10 mouse cellular contexts compared by ENCODE assay signal in the genomic region with DNA sequence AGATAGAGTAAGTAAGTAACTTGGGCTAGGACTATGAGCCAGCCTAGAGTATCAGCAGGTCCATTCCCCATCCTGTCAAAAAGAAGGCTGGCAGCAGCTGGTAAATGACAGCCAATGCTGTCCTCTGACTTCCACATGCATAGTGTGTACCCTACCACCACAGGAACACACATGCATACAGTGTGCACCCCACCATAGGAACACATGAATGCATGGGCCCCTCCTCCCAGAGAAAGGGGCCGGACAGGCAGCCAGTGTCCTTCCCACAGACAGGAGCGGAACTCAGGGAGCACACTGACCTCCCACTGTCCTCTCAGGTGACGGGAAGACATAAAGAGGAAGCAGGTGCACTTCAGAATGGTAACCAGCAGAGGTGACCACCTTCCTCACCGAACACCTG.
A peak's percentile ranks its signal among the peaks of the same experiment; 100 is the strongest.
DNase-seq lines count a peak whose midpoint lies in the region; ATAC-seq and TF ChIP-seq lines count a peak whose summit lies in the region.
"Had no signal": no experiment of that assay in that cellular context is flagged by ENCODE, and none has a peak within 500 bp of the region (broad histone marks: within the 10 kb centered on the region; RNA-seq: fewer than 3 reads in every experiment).

No protein-coding gene starts in this region.

- no peaks in the 10 kb centered on the region for H3K9me3 ChIP-seq in midbrain, embryonic 15.5 days
- H3K9me3 ChIP-seq in midbrain, postnatal 0 days (ENCODE audit: low read length), result no peaks in the 10 kb centered on the region
- no peaks in the 10 kb centered on the region for H3K9me3 ChIP-seq in liver, embryonic 12.5 days (replicated peaks)
- no peaks in the 10 kb centered on the region; the same call in 1 of the 2 replicates for H3K9me3 ChIP-seq in stomach, embryonic 16.5 days (replicated peaks; ENCODE audit: control insufficient read depth, low read length)

- H3K36me3 ChIP-seq in kidney, adult 2 months (ENCODE audit: control insufficient read depth, insufficient read depth, low read length), result no peaks in the 10 kb centered on the region
- H3K36me3 ChIP-seq in midbrain, embryonic 15.5 days (replicated peaks), result no peaks in the 10 kb centered on the region
- H3K36me3 ChIP-seq in midbrain, postnatal 0 days (ENCODE audit: insufficient read depth, low read length), result no peaks in the 10 kb centered on the region
- H3K36me3 ChIP-seq in liver, embryonic 12.5 days, result no peaks in the 10 kb centered on the region
- no peaks in the 10 kb centered on the region for H3K36me3 ChIP-seq in stomach, embryonic 16.5 days (ENCODE audit: control insufficient read depth, insufficient read depth, low read length)

- no peak for TF ChIP-seq POLR2A in kidney, adult 2 months (IDR thresholded peaks at IDR 0.05; ENCODE audit: low read depth, low read length)

- no peak overlapping the region for H3K4me3 ChIP-seq in kidney, adult 2 months (ENCODE audit: insufficient read depth, low read depth, low read length)
- no peak overlapping the region for H3K4me3 ChIP-seq in midbrain, embryonic 15.5 days
- no peak overlapping the region for H3K4me3 ChIP-seq in midbrain, postnatal 0 days (ENCODE audit: low read depth, low read length)
- no peak overlapping the region for H3K4me3 ChIP-seq in liver, embryonic 12.5 days
- no peak overlapping the region for H3K4me3 ChIP-seq in stomach, embryonic 16.5 days (replicated peaks; ENCODE audit: low read length)

- no peak for TF ChIP-seq CTCF in kidney, adult 2 months (conservative IDR thresholded peaks at IDR 0.05; ENCODE audit: insufficient read depth, insufficient read length, low read depth, low read length)
- no peak for TF ChIP-seq CTCF in midbrain, postnatal 0 days (IDR thresholded peaks at IDR 0.05)

- ATAC-seq in midbrain, embryonic 15.5 days (replicated peaks), result peak; percentile 46
- no peak for ATAC-seq in midbrain, postnatal 0 days (ENCODE audit: low FRiP score)
- ATAC-seq in liver, embryonic 12.5 days, result 0 out of 2 replicates have a peak, but pooled peaks have one; percentile 43
- no peak for ATAC-seq in stomach, embryonic 16.5 days (ENCODE audit: insufficient read depth, low FRiP score)
- ATAC-seq: forebrain, embryonic 16.5 days had no signal

- H3K27ac ChIP-seq in kidney, adult 2 months (ENCODE audit: insufficient read depth, low read depth, low read length), result peak overlapping the region; percentile 73
- no peak overlapping the region for H3K27ac ChIP-seq in midbrain, embryonic 15.5 days
- no peak overlapping the region for H3K27ac ChIP-seq in midbrain, postnatal 0 days (ENCODE audit: low read depth, low read length)
- no peak overlapping the region for H3K27ac ChIP-seq in liver, embryonic 12.5 days
- H3K27ac ChIP-seq in stomach, embryonic 16.5 days (ENCODE audit: low read length), result peak overlapping the region; percentile 85

- H3K27me3 ChIP-seq in kidney, adult 2 months (replicated peaks; ENCODE audit: control insufficient read depth, insufficient read depth, low read length), result no peaks in the 10 kb centered on the region
- H3K27me3 ChIP-seq in midbrain, embryonic 15.5 days (replicated peaks), result no peaks in the 10 kb centered on the region
- H3K27me3 ChIP-seq in midbrain, postnatal 0 days (ENCODE audit: insufficient read depth, low read length), result no peaks in the 10 kb centered on the region
- no peaks in the 10 kb centered on the region for H3K27me3 ChIP-seq in liver, embryonic 12.5 days (replicated peaks)
- H3K27me3 ChIP-seq in stomach, embryonic 16.5 days (ENCODE audit: control insufficient read depth, insufficient read depth, low read length), result no peaks in the 10 kb centered on the region

- no peak for DNase-seq in kidney, adult 2 months
- no peak for DNase-seq in kidney, adult 8-10 months
- DNase-seq in midbrain, postnatal 0 days (ENCODE audit: low spot score), result no peak
- no peak for DNase-seq in layer of hippocampus, postnatal 25 days (ENCODE audit: extremely low spot score in 1 of 2, low spot score in 1 of 2)
- DNase-seq: cerebellum, adult 2 months; retina, postnatal 1 day had no signal

- 56% methylated on average over 4 of the region's 4 CpGs for WGBS in kidney, adult 2 months
- 90% methylated on average over 4 of the region's 4 CpGs for WGBS in midbrain, embryonic 15.5 days
- WGBS in midbrain, postnatal 0 days, result 95% methylated on average over 4 of the region's 4 CpGs
- WGBS in liver, embryonic 12.5 days (ENCODE audit: insufficient replicate concordance), result 71% methylated on average over 4 of the region's 4 CpGs
- whole genome bisulfite sequencing in stomach, embryonic 16.5 days, result 58% methylated on average over 4 of the region's 4 CpGs

- H3K4me1 ChIP-seq in kidney, adult 2 months (ENCODE audit: control insufficient read depth, insufficient read depth, low read length), result peaks cover 12% of the 10 kb centered on the region; the same call in 1 of the 2 replicates
- peaks cover 12% of the 10 kb centered on the region for H3K4me1 ChIP-seq in midbrain, embryonic 15.5 days
- 0 out of 2 replicates have a peak, but pooled peaks cover 3% of the 10 kb centered on the region for H3K4me1 ChIP-seq in midbrain, postnatal 0 days (ENCODE audit: insufficient read depth, low read length)
- H3K4me1 ChIP-seq in liver, embryonic 12.5 days, result peaks cover 26% of the 10 kb centered on the region
- H3K4me1 ChIP-seq in stomach, embryonic 16.5 days (ENCODE audit: control insufficient read depth, insufficient read depth, low read length), result peaks cover 30% of the 10 kb centered on the region

- no peak overlapping the region for H3K4me2 ChIP-seq in midbrain, embryonic 15.5 days
- no peak overlapping the region for H3K4me2 ChIP-seq in midbrain, postnatal 0 days (ENCODE audit: low read depth, low read length, poor library complexity, severe bottlenecking)
- H3K4me2 ChIP-seq in liver, embryonic 12.5 days, result 0 out of 2 replicates have a peak overlapping the region, but pooled peaks have one; percentile 7
- peak overlapping the region; percentile 30; the same call in 1 of the 2 replicates for H3K4me2 ChIP-seq in stomach, embryonic 16.5 days (ENCODE audit: low read depth, low read length)

- no peak overlapping the region for H3K9ac ChIP-seq in midbrain, embryonic 15.5 days
- no peak overlapping the region for H3K9ac ChIP-seq in midbrain, postnatal 0 days (replicated peaks; ENCODE audit: low read length, poor library complexity, severe bottlenecking)
- H3K9ac ChIP-seq in liver, embryonic 12.5 days, result no peak overlapping the region
- H3K9ac ChIP-seq in stomach, embryonic 16.5 days (ENCODE audit: low read length), result peak overlapping the region; percentile 33; the same call in 1 of the 2 replicates

Comparison
In these comparisons a context has a peak if more than half of its experiments do, and no peak if none do; other contexts are left out.
1. ATAC-seq: peak in midbrain, embryonic 15.5 days (single experiment) and liver, embryonic 12.5 days (single experiment); none in midbrain, postnatal 0 days (single experiment) and stomach, embryonic 16.5 days (single experiment).
2. H3K27ac ChIP-seq: peak in kidney, adult 2 months (single experiment) and stomach, embryonic 16.5 days (single experiment); none in midbrain, embryonic 15.5 days (single experiment), midbrain, postnatal 0 days (single experiment) and liver, embryonic 12.5 days (single experiment).
3. H3K4me2 ChIP-seq: peak in liver, embryonic 12.5 days (single experiment) and stomach, embryonic 16.5 days (single experiment); none in midbrain, embryonic 15.5 days (single experiment) and midbrain, postnatal 0 days (single experiment).